Mouse (Mus musculus): ENCODE results near the gene Ubr3. TPM values are rescaled to one million over a fixed set of nuclear protein-coding genes. Genes with fewer than 3 reads are reported as not detected.
"Not testable (repeated sequence)": the region's sequence is repeated elsewhere in the genome, so short reads cannot be mapped to it uniquely, and the experiment has no call there.

The Ubr3 gene
- polyA plus RNA-seq, 1 experiment from 2014 or later = 10.9 TPM

DNA sequence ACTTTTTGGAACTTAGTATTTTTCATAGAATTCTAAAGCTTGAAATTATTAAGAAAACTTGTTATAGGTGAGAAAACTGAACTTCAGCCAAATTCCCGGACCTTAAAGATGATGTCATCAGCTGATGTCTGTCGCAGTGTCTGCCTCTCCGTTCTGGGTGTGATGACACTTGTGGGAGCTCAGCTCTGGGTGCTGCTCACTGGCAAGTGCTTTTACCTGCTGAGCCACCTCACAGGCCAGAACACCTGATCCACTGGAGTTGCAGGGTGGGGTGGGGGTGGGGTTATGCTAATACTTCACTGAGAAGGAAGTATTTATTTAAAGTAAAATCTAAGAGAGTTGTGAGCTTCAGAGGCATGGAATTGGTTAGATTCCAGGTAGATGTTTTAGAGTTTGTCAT lies 20.3 kb downstream of the Ubr3 start:
- Histone ChIP-seq H3K27me3 (replicated peaks) (no peaks in the 10 kb centered on the region), H3K27ac (no peak overlapping the region), H3K9ac (no peak overlapping the region), H3K4me2 (replicated peaks) (no peak overlapping the region), H3K4me1 (replicated peaks) (no peaks in the 10 kb centered on the region), H3K4me3 (replicated peaks) (no peak overlapping the region), H3K36me3 (peaks cover 7% of the 10 kb centered on the region; the same call in 1 of the 2 replicates), H3K9me3 (no peaks in the 10 kb centered on the region)
- 87% methylated on average over 3 of the region's 3 CpGs for WGBS
- no peak; the same call in 1 of the 2 replicates for ATAC-seq

- no peak for ATAC-seq
- Histone ChIP-seq H3K27ac (no peak overlapping the region), H3K4me1 (replicated peaks) (no peaks in the 10 kb centered on the region), H3K9me3 (no peaks in the 10 kb centered on the region), H3K36me3 (peaks cover 5% of the 10 kb centered on the region; the same call in 1 of the 2 replicates), H3K27me3 (replicated peaks) (no peaks in the 10 kb centered on the region), H3K9ac (no peak overlapping the region), H3K4me2 (replicated peaks) (no peak overlapping the region), H3K4me3 (replicated peaks) (no peak overlapping the region)
- WGBS = 87% methylated on average over 3 of the region's 3 CpGs
Measured at GRCm38 (mm10) chr2:69924943-69925342, 27.9 kb downstream of the Ubr3 start.

GRCm38 (mm10) chr2:69936331-69936730 lies 39.3 kb downstream of the Ubr3 start:
- no peak for ATAC-seq
- Histone ChIP-seq H3K27me3 (replicated peaks) (no peaks in the 10 kb centered on the region), H3K9me3 (no peaks in the 10 kb centered on the region), H3K4me1 (replicated peaks) (no peaks in the 10 kb centered on the region), H3K36me3 (peaks cover 5% of the 10 kb centered on the region; the same call in 1 of the 2 replicates), H3K4me2 (replicated peaks) (no peak overlapping the region), H3K9ac (no peak overlapping the region), H3K4me3 (replicated peaks) (no peak overlapping the region), H3K27ac (no peak overlapping the region)
- 92% methylated on average over 5 of the region's 5 CpGs for WGBS

- no peak overlapping the region for H3K27ac ChIP-seq
- ATAC-seq = no peak
- H3K9me3 ChIP-seq = no peaks in the 10 kb centered on the region
- no peak overlapping the region for H3K4me3 ChIP-seq (replicated peaks)
- WGBS = 81% methylated on average over 4 of the region's 4 CpGs
- H3K4me2 ChIP-seq (replicated peaks) = no peak overlapping the region
- peaks cover 5% of the 10 kb centered on the region; the same call in 1 of the 2 replicates for H3K36me3 ChIP-seq
- no peaks in the 10 kb centered on the region for H3K4me1 ChIP-seq (replicated peaks)
- no peaks in the 10 kb centered on the region for H3K27me3 ChIP-seq (replicated peaks)
- H3K9ac ChIP-seq = no peak overlapping the region
Measured at GRCm38 (mm10) chr2:69939226-69939625, 42.2 kb downstream of the Ubr3 start.

- no peak overlapping the region for H3K27ac ChIP-seq
- peaks cover 5% of the 10 kb centered on the region; the same call in 1 of the 2 replicates for H3K36me3 ChIP-seq
- H3K4me1 ChIP-seq (replicated peaks) = no peaks in the 10 kb centered on the region
- no peak overlapping the region for H3K9ac ChIP-seq
- H3K4me3 ChIP-seq (replicated peaks) = no peak overlapping the region
- WGBS = 94% methylated on average over 5 of the region's 5 CpGs
- no peak overlapping the region for H3K4me2 ChIP-seq (replicated peaks)
- no peaks in the 10 kb centered on the region for H3K9me3 ChIP-seq
- no peaks in the 10 kb centered on the region for H3K27me3 ChIP-seq (replicated peaks)
- no peak for ATAC-seq
Measured at GRCm38 (mm10) chr2:69939649-69940048, 42.6 kb downstream of the Ubr3 start.

DNA sequence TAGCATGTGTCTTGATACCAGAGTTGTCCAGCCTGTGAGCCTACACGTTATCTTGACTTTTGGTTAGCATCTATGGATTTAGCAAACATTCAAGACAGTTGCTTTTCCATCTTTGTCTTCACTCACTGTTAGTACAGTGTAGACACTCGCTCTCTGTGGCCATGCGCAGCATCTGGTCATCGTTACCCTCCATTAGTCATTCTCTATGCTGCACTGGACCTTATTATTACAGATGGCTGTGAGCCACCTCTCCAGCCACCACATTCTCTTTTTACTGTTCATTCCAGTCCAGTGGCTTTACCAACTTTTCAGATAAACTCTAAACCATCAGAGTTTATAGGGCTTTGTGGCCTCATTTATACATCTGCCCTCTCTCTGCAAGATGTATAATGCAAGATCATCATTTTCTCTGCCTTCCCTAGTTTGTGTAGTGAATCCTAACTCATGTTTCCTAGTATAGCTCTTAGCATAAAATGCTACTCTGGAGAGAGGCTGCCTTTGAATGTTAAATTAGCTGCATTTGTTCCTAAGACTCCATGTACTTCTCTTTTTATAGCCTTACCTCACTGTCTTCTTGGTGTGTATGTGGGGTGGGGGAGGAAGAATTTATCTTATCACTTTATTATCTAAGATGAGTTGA lies 44.5 kb downstream of the Ubr3 start:
- no peak overlapping the region for H3K4me3 ChIP-seq (replicated peaks)
- H3K4me2 ChIP-seq (replicated peaks) = no peak overlapping the region
- H3K9ac ChIP-seq = no peak overlapping the region
- peaks cover 5% of the 10 kb centered on the region; the same call in 1 of the 2 replicates for H3K36me3 ChIP-seq
- H3K9me3 ChIP-seq = no peaks in the 10 kb centered on the region
- 85% methylated on average over 4 of the region's 4 CpGs for WGBS
- H3K27ac ChIP-seq = no peak overlapping the region
- no peaks in the 10 kb centered on the region for H3K27me3 ChIP-seq (replicated peaks)
- no peak for ATAC-seq
- no peaks in the 10 kb centered on the region for H3K4me1 ChIP-seq (replicated peaks)

GRCm38 (mm10) chr2:69952849-69953248 lies 55.8 kb downstream of the Ubr3 start:
- 64% methylated on average over 8 of the region's 8 CpGs for WGBS
- no peaks in the 10 kb centered on the region for H3K36me3 ChIP-seq

GRCm38 (mm10) chr2:69955635-69956034 lies 58.6 kb downstream of the Ubr3 start:
- Histone ChIP-seq H3K27me3 (replicated peaks) (no peaks in the 10 kb centered on the region), H3K36me3 (no peaks in the 10 kb centered on the region), H3K4me1 (replicated peaks) (no peaks in the 10 kb centered on the region), H3K4me2 (replicated peaks) (no peak overlapping the region), H3K9ac (no peak overlapping the region), H3K9me3 (no peaks in the 10 kb centered on the region), H3K4me3 (replicated peaks) (no peak overlapping the region), H3K27ac (no peak overlapping the region)
- WGBS = 53% methylated on average over 2 of the region's 2 CpGs
- ATAC-seq = no peak

More at GRCm38 (mm10) chr2:69952849-69953248, 55.8 kb downstream of the Ubr3 start:
- no peak for ATAC-seq
- Histone ChIP-seq H3K27me3 (replicated peaks) (no peaks in the 10 kb centered on the region), H3K4me1 (replicated peaks) (no peaks in the 10 kb centered on the region), H3K4me3 (replicated peaks) (no peak overlapping the region), H3K4me2 (replicated peaks) (no peak overlapping the region), H3K9me3 (no peaks in the 10 kb centered on the region), H3K27ac (no peak overlapping the region), H3K9ac (no peak overlapping the region)

DNA sequence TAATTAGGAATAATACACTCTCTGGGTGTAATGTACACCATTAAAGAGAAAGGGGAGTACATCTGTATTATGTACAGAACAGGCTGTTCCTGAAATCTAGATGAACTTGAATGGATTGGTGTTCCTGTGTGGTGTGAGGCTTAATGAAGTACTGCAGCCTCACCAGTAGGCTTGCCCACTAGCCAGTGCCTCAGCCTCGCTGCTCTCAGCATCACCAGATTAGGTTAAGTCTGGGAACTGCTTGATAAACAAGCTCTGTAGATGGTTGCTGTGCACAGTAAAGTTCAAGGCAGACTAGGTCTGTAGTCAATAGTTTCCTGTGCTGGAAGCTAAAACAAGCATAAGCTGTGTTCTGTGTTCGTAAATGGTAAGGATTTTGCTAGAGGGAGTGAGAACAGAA lies 60.6 kb downstream of the Ubr3 start:
- no peaks in the 10 kb centered on the region for H3K36me3 ChIP-seq
- WGBS = 91% methylated on average over 2 of the region's 2 CpGs
- H3K27ac ChIP-seq = no peak overlapping the region
- no peaks in the 10 kb centered on the region for H3K4me1 ChIP-seq (replicated peaks)
- H3K4me3 ChIP-seq (replicated peaks) = no peak overlapping the region
- H3K27me3 ChIP-seq (replicated peaks) = no peaks in the 10 kb centered on the region
- H3K9me3 ChIP-seq = no peaks in the 10 kb centered on the region
- no peak for ATAC-seq
- H3K4me2 ChIP-seq (replicated peaks) = no peak overlapping the region
- no peak overlapping the region for H3K9ac ChIP-seq

DNA sequence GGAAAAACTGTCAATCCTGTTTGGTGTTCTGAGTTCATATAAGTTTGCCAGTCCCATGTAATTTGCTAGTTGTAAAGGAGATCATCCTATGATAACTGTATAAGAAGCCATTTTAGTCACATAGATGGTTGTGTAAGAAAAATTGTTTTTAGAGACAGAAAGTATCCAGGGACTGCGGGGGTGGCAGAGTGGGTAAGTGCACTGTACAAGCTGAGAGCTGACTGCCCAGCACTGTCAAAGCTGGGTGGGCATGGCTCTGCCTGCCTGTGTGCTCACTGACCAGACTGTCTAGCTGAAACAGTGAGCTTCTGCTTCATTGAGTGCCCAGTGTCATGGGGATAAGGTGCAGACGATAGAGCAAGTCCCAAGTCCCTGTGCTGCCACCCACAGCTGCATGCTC lies 77.8 kb downstream of the Ubr3 start:
- Histone ChIP-seq H3K4me1 (replicated peaks) (no peaks in the 10 kb centered on the region), H3K9ac (no peak overlapping the region), H3K27ac (no peak overlapping the region), H3K4me2 (replicated peaks) (no peak overlapping the region), H3K27me3 (replicated peaks) (no peaks in the 10 kb centered on the region), H3K9me3 (no peaks in the 10 kb centered on the region), H3K4me3 (replicated peaks) (no peak overlapping the region), H3K36me3 (0 out of 2 replicates have a peak, but pooled peaks cover 5% of the 10 kb centered on the region)
- no peak for ATAC-seq
- 91% methylated on average over 2 of the region's 2 CpGs for WGBS

- 93% methylated on average over 6 of the region's 6 CpGs for WGBS
Measured at GRCm38 (mm10) chr2:69989224-69989623, 92.2 kb downstream of the Ubr3 start.

DNA sequence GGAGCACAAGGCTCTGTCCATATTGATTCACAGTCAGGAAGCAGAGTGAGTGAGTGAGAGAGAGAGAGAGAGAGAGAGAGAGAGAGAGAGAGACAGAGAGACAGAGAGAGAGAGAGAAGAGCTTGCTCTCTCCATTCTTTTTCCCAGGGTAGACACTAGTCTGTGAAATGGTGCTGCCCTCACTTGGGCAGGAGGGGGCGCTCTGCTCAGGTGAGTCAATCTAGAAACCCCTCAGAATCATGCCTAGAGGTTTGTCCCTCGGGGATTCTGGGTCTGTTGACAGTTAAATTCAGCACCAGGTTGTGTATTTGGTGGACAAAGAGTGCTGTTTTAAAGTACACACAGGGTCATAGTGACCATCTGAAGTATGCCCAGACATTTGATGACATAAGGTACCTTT lies 93.6 kb downstream of the Ubr3 start:
- no peak overlapping the region for H3K4me3 ChIP-seq (replicated peaks)
- no peak overlapping the region for H3K9ac ChIP-seq
- H3K27ac ChIP-seq = no peak overlapping the region
- H3K36me3 ChIP-seq = peaks cover 13% of the 10 kb centered on the region
- H3K4me1 ChIP-seq (replicated peaks) = no peaks in the 10 kb centered on the region
- no peaks in the 10 kb centered on the region for H3K9me3 ChIP-seq
- WGBS = 61% methylated on average over 2 of the region's 2 CpGs
- no peak for ATAC-seq
- H3K4me2 ChIP-seq (replicated peaks) = no peak overlapping the region
- no peaks in the 10 kb centered on the region for H3K27me3 ChIP-seq (replicated peaks)

More at GRCm38 (mm10) chr2:69989224-69989623, 92.2 kb downstream of the Ubr3 start:
- Histone ChIP-seq H3K4me3 (replicated peaks) (no peak overlapping the region), H3K27me3 (replicated peaks) (no peaks in the 10 kb centered on the region), H3K27ac (no peak overlapping the region), H3K9me3 (no peaks in the 10 kb centered on the region), H3K36me3 (peaks cover 13% of the 10 kb centered on the region), H3K9ac (no peak overlapping the region), H3K4me2 (replicated peaks) (no peak overlapping the region), H3K4me1 (replicated peaks) (no peaks in the 10 kb centered on the region)
- ATAC-seq = no peak

DNA sequence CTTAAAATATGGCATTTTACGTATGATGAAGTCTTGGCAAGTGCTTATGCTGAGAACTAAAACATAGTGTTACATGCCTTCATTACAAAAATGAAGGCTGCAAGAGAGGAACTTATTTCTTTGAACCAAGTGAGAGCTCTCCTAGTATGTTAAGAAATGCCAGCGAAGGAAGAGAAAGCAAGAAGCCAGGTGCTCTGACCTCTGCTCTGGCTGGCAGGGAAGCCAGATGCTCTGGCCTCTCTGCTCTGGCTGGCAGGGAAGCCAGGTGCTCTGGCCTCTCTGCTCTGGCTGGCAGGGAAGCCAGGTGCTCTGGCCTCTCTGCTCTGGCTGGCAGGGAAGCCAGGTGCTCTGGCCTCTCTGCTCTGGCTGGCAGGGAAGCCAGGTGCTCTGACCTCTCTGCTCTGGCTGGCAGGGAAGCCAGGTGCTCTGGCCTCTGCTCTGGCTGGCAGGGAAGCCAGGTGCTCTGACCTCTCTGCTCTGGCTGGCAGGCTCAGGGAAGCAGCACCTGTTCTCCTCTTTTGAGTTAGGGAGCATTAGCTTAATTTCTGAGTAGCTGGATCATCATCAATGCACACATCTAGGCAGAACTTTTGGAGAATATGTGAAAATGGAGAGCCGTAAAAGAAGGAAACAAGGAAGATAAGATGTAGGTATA lies 97.2 kb downstream of the Ubr3 start:
- H3K9ac ChIP-seq; H3K27ac ChIP-seq; H3K36me3 ChIP-seq; ATAC-seq; H3K9me3 ChIP-seq; H3K4me1 ChIP-seq (replicated peaks); H3K4me2 ChIP-seq (replicated peaks); H3K27me3 ChIP-seq (replicated peaks); H3K4me3 ChIP-seq (replicated peaks): not testable (repeated sequence)
- 74% methylated on average over 3 of the region's 3 CpGs for WGBS
